25 mouse cellular contexts compared by ENCODE assay signal in the genomic region with DNA sequence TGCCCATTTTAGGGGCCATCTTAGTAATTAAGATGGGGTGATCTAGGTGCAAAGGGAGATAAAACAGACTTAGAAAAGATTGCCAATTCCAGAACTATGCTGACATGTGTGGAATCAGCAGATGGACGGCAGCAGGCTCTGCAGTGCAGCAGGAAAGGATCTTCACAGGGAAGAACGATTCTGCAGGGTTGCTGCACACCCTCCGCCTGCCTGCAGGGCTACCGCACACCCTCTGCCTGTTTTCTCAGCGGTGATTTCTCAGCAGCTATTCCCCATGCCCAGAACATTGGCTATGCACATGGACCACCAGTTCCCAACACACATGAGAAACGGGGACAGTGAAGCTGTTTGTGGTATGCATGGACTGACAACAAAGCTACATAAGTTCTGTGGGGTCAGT. TPM values are rescaled to one million over a fixed set of nuclear protein-coding genes. Genes with fewer than 3 reads are reported as not detected.
DNase-seq lines count a peak whose midpoint lies in the region; ATAC-seq and TF ChIP-seq lines count a peak whose summit lies in the region.
"Had no signal": no experiment of that assay in that cellular context is flagged by ENCODE, and none has a peak within 500 bp of the region (broad histone marks: within the 10 kb centered on the region; RNA-seq: fewer than 3 reads in every experiment).

No protein-coding gene starts in this region.

- 0 out of 2 replicates have a peak, but pooled peaks have one; percentile 3 for TF ChIP-seq CTCF in cortical plate, adult 2 months (IDR thresholded peaks at IDR 0.05; ENCODE audit: extremely low read depth, insufficient read depth, low read length)

- H3K27ac ChIP-seq in cortical plate, adult 2 months (ENCODE audit: insufficient read depth, low read length) = no peak overlapping the region
- H3K27ac ChIP-seq: embryonic facial prominence, embryonic 12.5 days; forebrain, embryonic 15.5 days; heart, embryonic 15.5 days; liver, embryonic 12.5 days; macrophage; midbrain, embryonic 13.5 days had no signal

- H3K4me1 ChIP-seq in cortical plate, adult 2 months (ENCODE audit: control insufficient read depth, insufficient read depth, low read length) = no peaks in the 10 kb centered on the region
- H3K4me1 ChIP-seq: embryonic facial prominence, embryonic 12.5 days; forebrain, embryonic 15.5 days; liver, embryonic 12.5 days; midbrain, embryonic 13.5 days had no signal

- peak; percentile 57; the same call in 1 of the 2 replicates for ATAC-seq in frontal cortex, adult (ENCODE audit: low TSS enrichment)
- ATAC-seq: forebrain, embryonic 15.5 days; liver, embryonic 12.5 days; liver, postnatal 0 days; lung, postnatal 0 days; midbrain, embryonic 13.5 days had no signal

- no peak for DNase-seq in frontal cortex, postnatal 36 days (ENCODE audit: low spot score in 2 of 2)
- peak; percentile 2 to 23 for DNase-seq in layer of hippocampus, adult 18-20 months (ENCODE audit: low spot score in 2 of 2)
- DNase-seq in layer of hippocampus, postnatal 36 days = no peak
- DNase-seq in right cerebral cortex, postnatal 10 days (ENCODE audit: low spot score in 2 of 2) = peak; percentile 38 to 44
- DNase-seq in right cerebral cortex, adult 18-20 months = no peak
- no peak for DNase-seq in spleen, postnatal 36 days (ENCODE audit: low spot score in 2 of 2)
- DNase-seq: cerebellum, adult 18-20 months; embryo, embryonic 11 days; gastrocnemius, postnatal 10 days; left cerebral cortex, postnatal 4 days; liver, postnatal 0 days; spleen, adult 18-20 months; thymus, postnatal 4 days had no signal

- no peak for TF ChIP-seq POLR2A in cortical plate, adult 2 months (IDR thresholded peaks at IDR 0.05; ENCODE audit: extremely low read depth, insufficient read depth, low read length)

- no peak overlapping the region for H3K4me3 ChIP-seq in cortical plate, adult 2 months (ENCODE audit: insufficient read depth, low read length)
- H3K4me3 ChIP-seq: embryonic facial prominence, embryonic 12.5 days; forebrain, embryonic 15.5 days; heart, embryonic 15.5 days; liver, embryonic 12.5 days; midbrain, embryonic 13.5 days had no signal

RNA-seq across cellular contexts. Expression of gene Fgd5, which starts 12.7 kb away (rescaled TPM):
- total RNA-seq in layer of hippocampus, adult 18-20 months (2021) = 1 to 10 TPM; 4.4 to 4.7 TPM
- 1 to 10 TPM; 4.5 to 5.2 TPM for total RNA-seq in layer of hippocampus, postnatal 36 days (2021)
- polyA plus RNA-seq in cortical plate, adult 2 months (2012; rRNA removed) = 4.0 and 5.0 TPM in 2 replicates
- total RNA-seq: megakaryocyte-erythroid progenitor cell, adult 5-6 weeks; MEL; neutrophil, adult 5-6 weeks had no signal
- polyA plus RNA-seq: macrophage had no signal

Comparison
In these comparisons a context has a peak if more than half of its experiments do, and no peak if none do; other contexts are left out.
1. DNase-seq: peak in layer of hippocampus, adult 18-20 months (2 of 2) and right cerebral cortex, postnatal 10 days (2 of 2); none in frontal cortex, postnatal 36 days (0 of 2), layer of hippocampus, postnatal 36 days (0 of 2), right cerebral cortex, adult 18-20 months (single experiment) and spleen, postnatal 36 days (0 of 2).